Mouse (Mus musculus): Measurements from ENCODE around the gene Gp5. TPM values are rescaled to one million over a fixed set of nuclear protein-coding genes. Genes with fewer than 3 reads are reported as not detected.
A peak's percentile ranks its signal among the peaks of the same experiment; 100 is the strongest.
"Not testable (repeated sequence)": the region's sequence is repeated elsewhere in the genome, so short reads cannot be mapped to it uniquely, and the experiment has no call there.

Gene Gp5
- polyA plus RNA-seq (2016; fragmentation: Nextera tagmentation; extraction: Ambion mirVana) = 1.3 and 1.6 TPM in 2 replicates

DNA sequence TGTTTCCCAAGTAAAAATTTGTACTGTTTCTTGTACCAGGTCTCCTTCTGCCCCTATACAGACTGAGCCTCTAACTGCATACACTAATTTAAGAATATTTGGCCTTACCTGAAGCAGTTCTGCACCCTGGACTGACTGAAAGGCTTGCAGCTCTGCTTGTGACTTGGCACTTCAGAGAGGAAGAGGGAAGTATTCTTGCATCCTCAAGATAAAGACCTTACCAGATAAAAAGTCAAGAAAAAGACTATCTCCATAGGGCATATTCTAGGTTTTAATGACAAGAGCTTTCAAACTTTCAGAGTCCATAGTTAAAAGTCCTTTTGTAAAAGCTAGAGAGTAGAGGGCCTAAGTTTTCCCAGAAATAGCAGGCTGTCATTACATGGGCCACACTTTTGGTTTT, at the start of gene Gp5:
Gp5 (minus strand) TSS at position 133 of the 400 bp plus-strand sequence.
- Histone ChIP-seq H3K27ac (no peak within 1 kb of the TSS), H3K4me2 (replicated peaks) (peak within 1 kb of the TSS; percentile 99), H3K9me3 (no peaks in the 10 kb centered on the region), H3K4me1 (peaks cover 21% of the 10 kb centered on the region), H3K4me3 (peak within 1 kb of the TSS; percentile 53; the same call in 1 of the 2 replicates), H3K9ac (no peak within 1 kb of the TSS), H3K36me3 (peaks cover 6% of the 10 kb centered on the region; the same call in 1 of the 2 replicates), H3K27me3 (replicated peaks) (peaks cover 59% of the 10 kb centered on the region)
- no peak for ATAC-seq (ENCODE audit: low FRiP score, low read depth)

DNA sequence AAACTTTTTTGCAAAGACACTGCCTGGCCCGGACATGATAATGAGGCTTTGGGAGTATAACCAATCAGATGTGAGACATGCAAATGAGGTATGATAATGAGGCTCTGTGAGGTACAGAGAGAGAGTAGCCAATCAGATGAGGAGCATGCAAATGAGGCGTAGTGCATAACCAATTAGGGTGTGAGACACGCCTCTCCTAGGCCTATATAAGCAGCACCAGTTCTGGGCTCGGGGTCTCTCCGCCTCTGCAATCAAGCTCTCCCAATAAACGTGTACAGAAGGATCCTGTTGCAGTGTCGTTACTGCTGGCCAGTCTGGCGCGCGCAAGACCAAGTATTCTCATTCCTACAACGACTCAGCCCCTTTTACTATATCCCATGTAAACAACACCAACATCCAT, 42.9 kb upstream of the Gp5 start:
- H3K9ac ChIP-seq; H3K4me2 ChIP-seq (replicated peaks); H3K27me3 ChIP-seq (replicated peaks); H3K4me3 ChIP-seq; H3K4me1 ChIP-seq; ATAC-seq (ENCODE audit: low FRiP score, low read depth); H3K27ac ChIP-seq; H3K9me3 ChIP-seq: not testable (repeated sequence)
- 93% methylated on average over 11 of the region's 11 CpGs for WGBS
- H3K36me3 ChIP-seq = peaks cover 25% of the 10 kb centered on the region

DNA sequence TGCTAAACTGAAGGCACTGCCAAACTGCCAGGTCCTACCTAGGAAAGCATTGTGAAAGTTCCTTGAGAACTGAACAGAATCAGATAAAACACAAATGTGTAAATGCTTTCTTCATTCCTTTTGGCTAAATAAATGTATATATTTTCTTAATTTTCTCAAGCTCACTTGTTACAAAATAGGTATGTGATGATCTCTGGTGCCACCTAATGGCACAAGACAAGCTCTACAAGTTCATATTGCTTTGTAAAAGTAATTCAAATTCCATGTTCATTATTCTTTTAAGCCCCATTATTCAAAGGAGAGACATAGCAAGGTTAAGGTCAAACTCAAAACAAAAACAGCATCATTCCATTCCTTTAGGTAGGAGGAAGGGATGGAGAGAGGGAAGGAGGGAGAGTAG, 3.7 kb upstream of the Gp5 start:
- no peak overlapping the region for H3K4me3 ChIP-seq
- H3K4me2 ChIP-seq (replicated peaks) = no peak overlapping the region
- no peak for ATAC-seq (ENCODE audit: low FRiP score, low read depth)
- no peaks in the 10 kb centered on the region for H3K9me3 ChIP-seq
- peaks cover 28% of the 10 kb centered on the region for H3K27me3 ChIP-seq (replicated peaks)
- peaks cover 6% of the 10 kb centered on the region for H3K4me1 ChIP-seq
- H3K9ac ChIP-seq = no peak overlapping the region
- peaks cover 6% of the 10 kb centered on the region; the same call in 1 of the 2 replicates for H3K36me3 ChIP-seq
- no peak overlapping the region for H3K27ac ChIP-seq

DNA sequence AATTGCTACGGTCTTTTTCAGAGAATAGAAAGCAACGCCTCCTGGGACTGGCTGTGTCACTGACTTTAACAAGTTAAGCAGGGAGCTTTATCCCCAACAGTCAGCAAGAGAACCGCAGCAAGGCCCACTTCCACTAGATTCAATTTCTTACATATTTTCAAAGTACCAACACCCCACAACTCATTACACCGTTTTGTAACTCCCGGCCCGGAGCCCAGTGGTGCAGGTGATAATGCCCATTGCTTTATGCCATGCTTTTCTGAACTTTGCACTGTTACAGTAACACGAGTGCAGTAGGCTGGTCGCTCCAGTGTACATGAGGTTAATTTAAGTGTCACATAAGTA, 436 bp downstream of the Gp5 start:
- Histone ChIP-seq H3K9ac (no peak overlapping the region), H3K27ac (no peak overlapping the region), H3K27me3 (replicated peaks) (peaks cover 62% of the 10 kb centered on the region), H3K9me3 (no peaks in the 10 kb centered on the region), H3K4me3 (no peak overlapping the region), H3K36me3 (peaks cover 3% of the 10 kb centered on the region; the same call in 1 of the 2 replicates), H3K4me1 (peaks cover 21% of the 10 kb centered on the region), H3K4me2 (replicated peaks) (no peak overlapping the region)
- no peak for ATAC-seq (ENCODE audit: low FRiP score, low read depth)
- 51% methylated on average over 8 of the region's 8 CpGs for WGBS

DNA sequence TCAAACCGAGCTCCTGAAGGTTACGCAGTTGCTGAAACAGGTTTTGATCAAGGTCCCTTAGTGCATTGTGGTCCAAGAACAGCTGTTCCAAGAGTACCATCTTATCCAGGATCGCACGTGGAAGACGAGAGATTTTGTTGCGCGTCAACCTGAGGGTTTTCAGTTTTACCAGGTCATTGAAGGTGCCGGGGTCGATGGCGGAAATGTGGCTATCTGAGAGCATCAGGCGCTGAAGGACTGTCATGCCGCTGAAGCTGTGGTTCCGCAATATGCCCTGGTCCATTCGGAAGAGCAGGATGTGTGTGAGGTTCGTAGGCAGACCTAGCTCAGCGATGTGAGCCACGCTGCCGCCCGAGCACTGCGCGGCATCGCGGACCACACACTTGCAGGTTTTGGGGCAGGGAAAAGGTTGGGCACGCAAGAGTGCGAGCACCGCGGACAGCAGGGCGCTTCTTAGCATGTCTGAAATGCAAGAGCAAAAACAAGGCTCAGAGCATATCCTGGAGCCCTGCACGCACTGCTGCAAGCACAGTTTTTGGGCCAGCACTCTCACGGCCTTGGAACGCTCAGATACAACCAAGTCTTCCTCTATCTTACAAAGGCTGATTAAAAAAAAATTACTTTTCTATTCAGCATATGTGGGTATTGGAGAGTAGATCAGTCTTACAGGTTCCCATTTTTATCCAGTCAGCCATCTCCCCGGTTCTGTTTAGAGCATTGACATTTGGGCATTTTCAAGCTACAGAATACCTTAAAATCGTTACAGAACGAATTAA, 996 bp downstream of the Gp5 start:
- Histone ChIP-seq H3K4me1 (peaks cover 21% of the 10 kb centered on the region), H3K4me2 (replicated peaks) (peak overlapping the region; percentile 99), H3K36me3 (no peaks in the 10 kb centered on the region), H3K9ac (no peak overlapping the region), H3K9me3 (no peaks in the 10 kb centered on the region), H3K27me3 (replicated peaks) (peaks cover 62% of the 10 kb centered on the region), H3K4me3 (peak overlapping the region; percentile 53), H3K27ac (no peak overlapping the region)
- 4% methylated on average over 34 of the region's 34 CpGs for WGBS
- no peak for ATAC-seq (ENCODE audit: low FRiP score, low read depth)

DNA sequence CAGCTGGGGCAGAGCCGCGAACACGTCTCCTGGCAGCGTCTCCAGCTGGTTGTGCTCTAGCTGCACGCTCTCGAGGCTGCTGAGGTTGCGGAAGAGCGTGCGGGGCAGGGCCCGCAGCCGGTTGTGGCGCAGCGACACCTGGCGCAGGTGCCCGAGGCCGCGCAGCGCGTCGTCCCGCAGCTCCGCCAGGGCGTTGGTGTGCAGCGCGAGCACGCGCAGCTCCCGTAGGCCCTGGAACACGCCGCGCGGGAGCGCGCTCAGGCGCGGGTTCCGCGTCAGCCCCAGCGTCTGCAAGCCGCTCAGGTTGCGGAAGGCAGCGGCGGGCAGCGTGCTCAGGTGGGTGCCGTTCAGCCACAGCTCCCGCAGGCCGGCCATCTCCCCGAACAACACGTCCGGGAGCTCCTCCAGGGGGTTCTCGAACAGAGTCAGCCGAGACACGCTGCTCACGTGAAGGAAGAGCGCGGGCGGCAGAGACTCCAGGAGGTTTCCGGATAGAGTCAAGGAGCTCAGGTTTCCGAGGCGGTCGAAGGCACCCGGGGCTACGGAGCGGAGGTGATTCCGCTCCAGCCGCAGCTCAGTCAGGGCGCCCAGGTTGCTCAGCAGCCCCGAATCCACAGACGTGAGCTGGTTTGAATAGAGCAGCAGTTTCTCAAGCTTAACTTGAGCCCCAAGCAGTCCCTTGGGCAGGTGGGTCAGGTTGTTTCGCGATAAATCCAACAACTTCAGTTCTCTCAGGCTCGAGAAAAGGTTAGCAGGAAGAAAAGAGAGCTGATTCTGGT, 1.8 kb downstream of the Gp5 start:
- no peak overlapping the region for H3K27ac ChIP-seq
- no peaks in the 10 kb centered on the region for H3K9me3 ChIP-seq
- ATAC-seq (ENCODE audit: low FRiP score, low read depth) = peak; percentile 37

DNA sequence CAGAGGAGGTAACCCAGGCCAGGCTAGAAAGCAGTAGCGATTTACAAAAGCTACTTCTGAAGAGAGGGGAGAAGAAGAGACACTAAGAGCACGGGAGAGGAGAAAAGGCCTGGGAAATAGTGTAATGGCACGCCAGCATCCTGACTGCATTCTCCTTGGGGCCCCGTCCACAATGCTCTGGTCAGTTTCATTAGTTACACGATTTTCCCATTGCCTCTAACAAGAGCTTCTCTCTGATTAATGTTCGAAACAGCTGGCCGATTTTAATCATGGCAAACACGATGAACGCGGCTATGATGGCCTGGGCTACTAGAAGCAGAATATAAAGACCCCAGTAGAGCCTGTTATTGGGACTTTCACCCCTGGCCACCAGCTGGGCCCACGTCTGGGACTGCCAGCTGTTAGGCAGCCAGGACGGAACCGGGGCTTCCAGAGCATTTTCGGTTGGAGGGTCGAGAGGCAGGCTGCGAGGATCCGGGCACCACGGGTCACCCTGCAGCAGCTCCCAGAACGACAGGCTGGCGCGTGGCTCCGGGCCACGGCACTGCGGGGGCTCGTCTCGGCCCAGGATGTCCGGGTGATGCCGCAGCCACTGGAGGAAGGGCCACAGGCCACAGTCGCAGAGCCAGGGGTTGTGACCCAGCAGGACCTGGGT, 2.5 kb downstream of the Gp5 start:
- Histone ChIP-seq H3K9ac (peak overlapping the region; percentile 55), H3K27ac (no peak overlapping the region), H3K27me3 (replicated peaks) (peaks cover 67% of the 10 kb centered on the region), H3K4me3 (peak overlapping the region; percentile 53), H3K4me1 (peaks cover 21% of the 10 kb centered on the region), H3K9me3 (no peaks in the 10 kb centered on the region), H3K4me2 (replicated peaks) (peak overlapping the region; percentile 99), H3K36me3 (no peaks in the 10 kb centered on the region)
- ATAC-seq (ENCODE audit: low FRiP score, low read depth) = no peak
- 10% methylated on average over 29 of the region's 29 CpGs for WGBS

More for the DNA sequence above, 1.8 kb downstream of the Gp5 start:
- Histone ChIP-seq H3K4me3 (peak overlapping the region; percentile 53), H3K36me3 (no peaks in the 10 kb centered on the region), H3K4me1 (peaks cover 21% of the 10 kb centered on the region), H3K4me2 (replicated peaks) (peak overlapping the region; percentile 99), H3K9ac (peak overlapping the region; percentile 55), H3K27me3 (replicated peaks) (peaks cover 66% of the 10 kb centered on the region)
- WGBS = under 1% methylated on average over 72 of the region's 72 CpGs

DNA sequence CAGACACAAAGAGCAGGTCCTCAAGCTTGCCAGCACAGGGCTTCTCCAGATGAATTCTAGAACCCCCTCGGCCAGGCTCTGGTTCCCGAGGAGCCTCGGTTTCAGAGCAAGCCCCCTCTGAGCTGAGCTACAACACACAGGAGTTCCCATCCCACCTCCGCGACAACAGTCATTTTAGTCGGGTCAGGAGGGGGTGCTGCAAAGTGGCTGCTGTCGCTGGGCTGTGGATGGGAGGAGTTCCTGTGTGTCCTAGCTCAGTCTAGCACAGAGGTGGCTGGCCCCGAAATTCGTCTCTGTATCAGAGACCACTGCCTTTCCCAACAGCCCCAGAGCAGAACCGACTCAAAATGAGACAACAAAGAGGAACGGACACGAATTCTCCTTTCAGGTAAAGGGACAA, 3.3 kb downstream of the Gp5 start:
- Histone ChIP-seq H3K9me3 (no peaks in the 10 kb centered on the region), H3K27me3 (replicated peaks) (peaks cover 67% of the 10 kb centered on the region), H3K27ac (no peak overlapping the region), H3K9ac (no peak overlapping the region), H3K4me1 (peaks cover 21% of the 10 kb centered on the region), H3K4me3 (no peak overlapping the region), H3K4me2 (replicated peaks) (no peak overlapping the region), H3K36me3 (no peaks in the 10 kb centered on the region)
- ATAC-seq (ENCODE audit: low FRiP score, low read depth) = no peak
- 53% methylated on average over 12 of the region's 12 CpGs for WGBS

DNA sequence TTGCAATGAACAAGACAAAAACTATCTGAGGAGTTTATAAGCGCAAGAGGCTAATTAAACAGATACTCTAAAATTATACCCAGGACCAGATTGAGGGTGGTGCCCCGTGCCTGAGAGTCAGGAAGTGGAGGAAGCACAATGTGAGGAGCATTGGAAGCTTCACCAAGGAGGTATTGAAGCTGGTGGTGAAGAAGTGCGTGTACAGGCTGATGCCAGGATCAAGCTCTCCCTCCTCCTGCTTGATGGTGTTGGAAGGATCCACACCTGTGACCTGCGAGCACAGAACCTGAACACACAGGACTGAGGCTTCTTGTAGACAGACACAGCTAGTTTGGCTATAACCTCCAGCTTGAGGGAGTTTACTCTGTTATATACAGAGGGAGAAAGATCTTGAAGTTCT, 4.5 kb downstream of the Gp5 start:
- Histone ChIP-seq H3K36me3 (no peaks in the 10 kb centered on the region), H3K9me3 (no peaks in the 10 kb centered on the region), H3K4me3 (no peak overlapping the region), H3K4me1 (peaks cover 21% of the 10 kb centered on the region), H3K9ac (no peak overlapping the region), H3K27ac (no peak overlapping the region), H3K27me3 (replicated peaks) (peaks cover 56% of the 10 kb centered on the region), H3K4me2 (replicated peaks) (no peak overlapping the region)
- no peak for ATAC-seq (ENCODE audit: low FRiP score, low read depth)
- WGBS = 85% methylated on average over 4 of the region's 4 CpGs

DNA sequence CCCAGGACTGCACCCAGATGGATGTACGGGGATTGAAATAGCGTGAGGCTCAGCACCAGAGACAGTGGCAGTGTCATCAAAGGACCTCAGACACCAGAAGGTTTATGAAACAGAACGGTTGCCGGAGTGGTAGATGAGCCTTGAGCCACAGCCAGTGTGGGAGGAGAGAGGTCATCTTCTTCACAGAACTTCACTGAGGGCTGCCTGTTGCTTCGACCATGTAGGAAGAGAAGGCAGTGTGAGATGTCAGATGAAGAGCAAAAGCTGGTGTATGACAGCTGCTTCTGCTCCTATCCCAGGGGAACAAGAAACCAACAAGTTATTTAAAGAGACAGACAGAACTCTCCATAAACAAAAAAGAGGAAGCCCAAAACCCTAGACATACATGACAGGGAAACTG, 6.3 kb downstream of the Gp5 start:
- Histone ChIP-seq H3K4me2 (replicated peaks) (no peak overlapping the region), H3K9ac (no peak overlapping the region), H3K9me3 (no peaks in the 10 kb centered on the region), H3K27me3 (replicated peaks) (peaks cover 39% of the 10 kb centered on the region), H3K4me1 (peaks cover 15% of the 10 kb centered on the region), H3K36me3 (no peaks in the 10 kb centered on the region), H3K4me3 (no peak overlapping the region), H3K27ac (no peak overlapping the region)
- WGBS = 80% methylated on average over 5 of the region's 5 CpGs
- ATAC-seq (ENCODE audit: low FRiP score, low read depth) = no peak

DNA sequence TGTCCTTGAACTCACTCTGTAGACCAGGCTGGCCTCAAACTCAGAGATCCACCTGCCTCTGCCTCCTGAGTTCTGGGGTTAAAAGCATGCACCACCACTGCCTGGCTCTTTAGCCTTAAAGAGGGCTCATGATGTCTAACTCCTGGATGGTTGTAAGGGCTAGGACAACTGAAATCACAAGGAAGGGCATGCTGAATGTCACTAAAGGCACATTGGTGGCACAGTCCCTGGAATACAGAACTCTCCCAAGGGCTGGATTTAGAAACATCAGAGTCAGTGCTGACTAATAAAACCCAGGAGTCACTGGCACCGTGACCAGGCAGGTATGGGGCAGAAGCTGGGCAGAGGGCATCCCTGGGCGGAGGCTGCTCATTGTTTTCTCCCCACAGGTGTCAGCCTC, 7.2 kb downstream of the Gp5 start:
- Histone ChIP-seq H3K9me3 (no peaks in the 10 kb centered on the region), H3K9ac (no peak overlapping the region), H3K27me3 (replicated peaks) (peaks cover 30% of the 10 kb centered on the region), H3K27ac (no peak overlapping the region), H3K4me3 (no peak overlapping the region), H3K4me1 (peaks cover 7% of the 10 kb centered on the region), H3K4me2 (replicated peaks) (no peak overlapping the region), H3K36me3 (no peaks in the 10 kb centered on the region)
- WGBS = 71% methylated on average over 2 of the region's 2 CpGs
- no peak for ATAC-seq (ENCODE audit: low FRiP score, low read depth)

DNA sequence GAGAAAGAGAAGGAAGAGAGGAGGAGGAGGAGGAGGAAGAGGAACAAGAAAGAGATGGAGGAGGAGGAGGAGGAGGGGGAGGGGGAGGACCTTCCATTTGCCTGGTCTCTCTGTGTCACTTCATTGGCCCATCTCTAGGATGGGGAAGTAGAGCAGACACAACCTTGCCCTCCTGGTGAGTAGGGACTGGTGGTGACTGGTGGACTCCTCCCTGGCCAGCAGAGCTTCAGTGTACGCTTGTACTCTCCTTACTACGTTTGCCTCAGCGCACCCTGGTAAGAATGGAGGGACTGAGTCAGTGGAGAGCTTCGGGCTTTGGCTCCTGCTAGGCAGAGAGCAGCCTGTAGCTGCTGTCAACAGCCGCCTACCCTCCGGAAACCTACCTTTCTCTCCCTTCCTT, 7.9 kb downstream of the Gp5 start:
- Histone ChIP-seq H3K9ac (no peak overlapping the region), H3K27me3 (replicated peaks) (peaks cover 23% of the 10 kb centered on the region), H3K27ac (no peak overlapping the region), H3K4me2 (replicated peaks) (no peak overlapping the region), H3K4me3 (no peak overlapping the region), H3K9me3 (no peaks in the 10 kb centered on the region), H3K36me3 (no peaks in the 10 kb centered on the region), H3K4me1 (no peaks in the 10 kb centered on the region)
- no peak for ATAC-seq (ENCODE audit: low FRiP score, low read depth)
- 88% methylated on average over 6 of the region's 6 CpGs for WGBS

Data from neural tube, embryonic 12.5 days (tissue).